Mouse (Mus musculus): ENCODE data around the gene Sel1l3.

The Sel1l3 gene

DNA sequence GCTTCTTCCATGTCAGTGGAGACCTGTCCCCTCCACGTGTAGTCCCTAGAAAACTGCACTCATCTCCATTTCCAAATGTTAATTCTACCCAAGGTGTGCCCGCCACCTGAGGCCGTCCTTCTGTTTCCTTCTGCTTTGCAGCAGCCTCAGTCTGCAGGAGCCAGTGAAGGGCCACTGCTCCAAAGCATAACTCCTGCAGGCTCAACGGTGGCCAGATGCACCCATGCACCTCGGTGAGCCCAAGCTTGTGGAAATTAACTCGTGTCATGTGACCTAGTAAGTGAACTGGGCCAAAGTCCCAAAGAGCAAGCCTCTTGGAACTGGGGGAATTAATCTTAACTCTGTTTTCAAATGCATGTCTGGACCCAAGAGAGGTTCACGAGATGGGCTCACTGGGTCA lies 40.8 kb downstream of the Sel1l3 start:
- DNase-seq: no peak

DNA sequence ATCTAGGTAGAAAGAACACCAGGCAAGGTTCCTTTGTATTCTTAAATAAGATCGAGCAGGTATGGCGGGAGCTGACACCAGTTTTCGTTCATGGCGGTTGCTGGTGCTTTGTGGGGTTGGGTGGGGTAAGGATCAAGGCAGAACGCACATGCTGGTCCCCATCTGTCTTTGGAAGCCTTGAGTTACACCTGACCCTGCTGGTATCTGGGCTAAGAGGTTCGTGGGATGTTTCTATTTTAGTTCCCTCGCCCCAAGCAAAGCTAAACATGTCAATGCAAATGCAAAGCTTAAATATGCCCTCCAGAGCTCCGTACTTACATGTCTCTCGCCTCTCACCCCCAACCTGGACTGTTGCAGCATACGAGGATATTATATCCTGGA lies 41.5 kb downstream of the Sel1l3 start:
- no peak for DNase-seq

DNA sequence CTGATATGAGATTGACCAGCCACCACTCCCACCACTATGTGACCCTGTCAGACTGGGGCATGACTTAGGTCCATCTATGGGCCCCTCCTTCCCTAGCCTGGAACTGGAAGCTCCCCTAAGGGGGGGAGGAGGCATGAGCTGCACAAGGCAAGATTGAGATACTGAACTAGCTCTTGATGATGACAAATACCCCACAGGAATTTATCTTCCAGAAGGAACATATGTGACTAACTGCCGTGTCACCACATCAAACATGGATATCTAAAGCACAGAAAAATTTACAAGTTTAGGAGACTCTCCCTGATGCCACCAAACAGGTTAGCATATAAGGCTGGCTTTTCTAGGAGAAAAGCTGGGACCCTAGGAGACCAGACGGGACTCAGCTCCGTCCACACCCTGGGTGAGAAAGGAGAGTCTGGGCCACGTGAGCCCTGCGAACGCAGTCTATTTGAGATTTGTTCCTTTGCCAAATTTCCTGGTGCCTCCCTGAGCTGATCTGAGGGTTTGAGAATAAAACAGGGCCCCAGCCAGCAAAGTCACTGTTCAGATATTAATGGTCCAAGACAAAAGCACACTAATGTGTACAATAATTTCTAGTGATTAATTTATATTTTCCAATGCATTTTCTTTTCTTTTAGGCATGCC lies 42.0 kb downstream of the Sel1l3 start:
- no peak for DNase-seq

DNA sequence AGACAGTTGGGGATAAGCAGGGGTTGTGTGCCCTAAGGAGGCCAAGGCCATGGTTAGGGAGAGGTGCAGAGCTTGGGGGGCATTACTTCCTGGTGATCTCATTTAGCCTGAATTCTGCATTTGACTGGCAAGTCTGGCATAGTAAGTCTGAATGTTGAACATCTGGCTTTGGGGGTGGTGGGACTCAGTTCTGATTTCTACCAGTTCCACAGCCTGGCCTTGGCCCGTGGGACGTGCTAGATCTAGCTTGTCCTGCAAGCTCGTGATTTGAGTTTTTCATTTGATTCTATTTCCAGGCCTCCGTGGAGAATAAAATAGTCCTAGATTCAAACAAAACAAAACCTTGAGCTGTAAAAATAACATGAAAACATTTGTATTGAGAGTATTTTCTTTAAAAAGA lies 46.2 kb downstream of the Sel1l3 start:
- no peak for DNase-seq

DNA sequence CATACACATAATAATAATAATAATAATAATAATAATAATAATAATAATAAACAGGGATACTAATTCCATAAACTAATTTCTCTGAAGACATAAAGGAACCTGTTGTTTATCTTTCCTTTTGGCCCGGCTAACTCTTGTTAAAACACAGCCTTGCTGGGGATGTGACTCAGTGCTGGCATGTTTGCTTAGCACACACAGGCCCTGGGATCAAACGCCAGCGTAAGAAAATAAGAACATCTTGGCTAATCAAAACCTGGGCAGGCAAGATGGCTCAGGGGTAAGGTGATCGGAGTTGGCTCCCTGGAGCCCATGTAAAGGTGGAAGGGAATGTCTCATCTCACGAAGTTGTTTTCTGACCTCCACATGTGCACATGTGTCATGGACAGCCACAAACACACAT lies 48.1 kb downstream of the Sel1l3 start:
- DNase-seq: no peak

DNA sequence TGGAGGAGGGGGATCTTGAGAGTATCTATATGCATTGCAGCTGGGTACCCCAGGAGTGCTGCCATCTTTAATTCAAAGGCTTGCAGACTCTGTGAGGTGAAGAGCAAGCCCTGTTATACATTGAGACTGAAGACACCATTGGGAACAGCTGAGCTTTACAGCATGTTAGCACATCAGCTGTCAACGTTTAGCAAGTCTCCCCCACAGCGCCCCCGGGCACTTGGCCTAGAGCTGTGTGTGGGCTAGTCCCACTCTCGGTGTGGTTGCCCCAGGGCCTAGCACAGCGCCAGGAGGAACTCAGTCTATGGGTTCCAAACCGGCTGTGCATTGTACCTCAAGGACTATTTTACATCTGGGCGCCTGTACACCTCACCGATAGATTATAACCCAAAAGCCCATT lies 51.3 kb downstream of the Sel1l3 start:
- no peak for DNase-seq

DNA sequence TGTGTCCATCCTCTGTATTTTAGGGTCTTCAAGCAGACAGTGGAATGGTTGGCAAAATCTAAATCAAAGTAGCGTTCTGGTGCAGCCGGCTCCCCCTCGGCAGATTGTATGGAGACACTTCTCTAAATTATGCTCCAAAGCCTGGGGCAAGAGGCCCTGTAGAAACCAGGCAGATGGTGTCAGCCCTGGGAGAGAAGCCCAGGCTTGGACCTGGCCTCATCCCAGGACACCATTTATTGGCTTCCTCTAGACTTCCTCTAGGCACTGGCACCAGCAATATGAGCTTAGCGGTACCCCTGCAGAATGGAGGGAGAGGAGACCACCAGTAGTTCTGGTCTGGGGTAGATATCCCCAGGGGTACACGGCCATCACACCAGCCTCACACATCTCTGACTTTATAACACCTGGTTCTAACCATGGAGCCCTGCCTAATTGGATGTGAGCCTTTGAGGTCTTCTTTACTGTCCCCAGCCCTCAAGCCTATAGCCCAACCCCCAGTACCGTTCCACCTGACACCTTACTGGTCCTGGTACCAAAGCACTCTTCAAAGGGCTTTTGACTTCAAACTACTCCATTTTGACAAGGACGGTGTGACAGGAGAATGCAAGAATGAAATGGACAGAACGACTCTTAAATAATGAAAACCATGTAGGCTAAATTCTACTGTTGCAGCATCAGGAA lies 52.1 kb downstream of the Sel1l3 start:
- DNase-seq: no peak

DNA sequence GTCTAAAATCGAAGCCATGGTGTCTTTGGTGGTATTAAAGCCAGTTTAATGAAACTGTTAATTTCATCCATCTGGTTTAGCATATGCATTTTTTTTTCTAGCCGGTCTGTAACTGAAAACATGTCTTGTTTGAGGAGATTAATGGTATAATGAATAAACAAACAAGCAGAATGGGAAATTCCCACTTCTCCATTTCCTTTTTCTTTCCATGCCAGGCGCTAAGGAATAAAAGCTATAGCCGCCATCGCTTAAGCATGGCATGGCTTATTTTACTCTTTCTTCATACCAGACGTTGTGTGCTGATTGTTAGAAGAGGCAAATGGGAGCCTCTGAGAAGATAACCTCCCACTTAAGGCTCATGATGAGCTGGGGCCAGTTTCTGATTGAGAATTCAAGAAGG lies 53.5 kb downstream of the Sel1l3 start:
- no peak for DNase-seq

DNA sequence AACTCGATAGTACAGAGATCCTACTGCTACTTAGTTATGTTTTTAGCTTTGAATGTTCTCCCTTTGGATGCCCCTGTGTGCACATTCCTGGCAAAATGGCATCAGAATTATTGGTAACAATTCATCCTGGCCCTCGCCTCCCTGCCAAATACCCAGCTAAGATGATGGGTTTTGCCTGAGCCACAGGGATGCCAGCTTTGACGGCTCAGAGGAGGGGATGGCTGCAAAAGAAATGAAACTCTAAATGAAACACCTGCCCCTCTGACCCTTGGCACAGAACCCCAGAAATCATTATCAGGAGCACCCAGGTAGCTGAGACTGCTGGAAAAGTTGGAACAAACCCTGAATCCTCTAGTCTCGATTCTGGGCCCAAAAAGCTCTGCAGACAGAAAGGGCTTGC lies 54.1 kb downstream of the Sel1l3 start:
- DNase-seq: no peak

DNA sequence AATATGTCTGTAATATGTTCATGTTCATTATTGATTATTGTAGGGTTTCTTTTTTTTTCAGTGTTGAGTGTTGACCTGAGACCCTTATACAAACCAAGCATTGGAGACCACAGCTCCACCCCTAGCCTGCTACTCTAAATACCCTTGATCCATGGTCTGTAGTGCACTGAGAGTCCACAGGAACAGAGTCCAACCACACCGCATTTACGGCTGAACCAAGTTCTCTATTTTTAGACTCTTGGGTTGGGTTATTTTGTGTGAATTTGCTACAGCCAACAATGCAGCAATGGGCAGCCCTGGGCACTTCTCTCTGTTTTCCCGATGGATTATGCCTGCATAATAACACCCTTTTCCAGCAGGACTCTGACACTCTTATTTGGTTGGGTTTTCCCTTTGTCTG lies 54.6 kb downstream of the Sel1l3 start:
- DNase-seq: no peak

DNA sequence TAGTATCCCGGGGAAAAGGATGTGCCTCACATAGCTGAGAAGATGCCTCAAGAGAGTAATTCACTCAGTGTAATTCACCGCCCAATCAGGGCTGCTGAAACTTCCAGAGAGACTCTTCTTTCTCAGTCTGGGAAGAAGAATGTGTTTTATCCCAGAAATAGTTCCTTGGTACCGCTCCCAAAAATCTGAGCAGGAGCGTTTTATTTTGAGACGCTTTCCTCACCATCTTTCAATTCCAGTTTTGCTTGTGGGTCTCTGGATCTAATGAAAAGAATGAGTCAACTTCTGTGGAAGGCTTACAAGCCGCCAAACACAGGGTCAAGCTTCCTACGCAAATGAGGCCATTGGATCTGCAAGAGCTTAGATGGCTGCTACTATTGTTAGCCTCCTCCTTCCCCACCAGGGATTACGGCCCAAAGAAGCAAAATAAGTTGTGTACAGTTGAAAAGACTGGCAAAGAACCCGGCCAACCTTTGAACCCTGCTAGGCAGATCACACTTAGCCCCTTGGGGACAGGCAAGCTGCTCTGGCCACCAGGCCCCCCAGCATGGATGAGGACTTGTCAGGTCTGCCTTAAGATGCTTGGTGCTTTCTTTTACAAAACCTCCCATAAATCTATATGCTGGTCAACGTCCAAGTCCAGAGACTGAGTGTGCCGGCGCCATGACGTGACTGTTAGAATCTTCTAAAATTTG lies 57.6 kb downstream of the Sel1l3 start:
- no peak for DNase-seq

DNA sequence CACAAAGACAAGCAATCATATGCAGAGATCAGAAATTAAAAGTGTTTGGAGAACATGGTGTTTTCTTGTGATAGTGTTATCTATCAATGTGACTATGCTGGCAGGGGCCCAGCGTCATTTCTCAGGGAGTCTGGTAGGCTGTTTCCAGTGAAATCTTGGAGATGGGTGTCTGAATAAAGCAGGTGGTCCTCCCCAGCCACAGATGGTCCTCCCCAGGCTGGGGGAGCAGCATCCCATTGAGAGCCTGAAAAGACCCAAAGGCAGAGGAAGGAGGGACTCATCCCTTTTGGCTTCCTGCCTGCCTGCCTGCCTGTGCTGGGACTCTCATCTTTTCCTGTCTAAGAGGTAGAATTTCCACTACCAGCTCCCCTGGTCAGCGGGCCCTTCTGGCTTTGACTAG lies 59.2 kb downstream of the Sel1l3 start:
- DNase-seq: no peak

DNA sequence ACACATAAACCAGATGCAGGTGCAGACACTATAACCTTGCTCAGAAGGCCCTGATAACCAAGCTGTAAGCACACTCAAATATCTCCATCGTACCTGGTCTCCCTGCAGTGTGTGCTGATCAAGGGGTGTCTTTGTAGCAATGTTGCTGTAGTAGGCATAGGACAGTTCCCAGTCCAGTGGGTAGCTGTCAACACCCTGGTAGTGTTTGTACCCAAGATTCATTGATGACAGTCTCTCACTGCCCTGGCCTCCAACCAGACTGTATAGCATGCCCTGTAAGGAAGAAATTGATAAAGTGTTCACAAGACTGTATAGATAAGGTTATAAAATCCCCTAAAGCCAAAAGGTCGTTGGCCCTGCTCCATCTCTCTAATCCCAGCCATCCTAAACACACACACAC lies 59.6 kb downstream of the Sel1l3 start:
- DNase-seq: no peak

DNA sequence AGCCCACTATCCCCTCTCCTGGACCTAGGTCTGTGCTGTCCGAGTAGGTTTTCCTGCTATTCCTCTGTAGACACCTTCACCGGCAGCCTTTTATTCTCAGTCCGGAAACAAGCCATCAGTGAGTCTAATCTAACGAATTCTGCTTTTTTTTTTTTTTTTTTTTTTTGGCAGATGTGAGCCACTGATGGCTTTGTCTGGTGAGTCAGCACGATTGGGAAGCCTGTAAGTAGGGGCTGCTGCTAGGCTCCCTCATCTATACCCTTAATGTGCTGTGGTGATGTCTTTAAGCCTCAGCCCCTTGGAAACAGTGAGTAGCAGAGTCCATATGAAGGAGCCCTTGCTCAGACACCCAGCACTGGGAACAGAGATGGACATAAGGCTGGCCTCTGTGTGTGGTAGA lies 60.6 kb downstream of the Sel1l3 start:
- no peak for DNase-seq

DNA sequence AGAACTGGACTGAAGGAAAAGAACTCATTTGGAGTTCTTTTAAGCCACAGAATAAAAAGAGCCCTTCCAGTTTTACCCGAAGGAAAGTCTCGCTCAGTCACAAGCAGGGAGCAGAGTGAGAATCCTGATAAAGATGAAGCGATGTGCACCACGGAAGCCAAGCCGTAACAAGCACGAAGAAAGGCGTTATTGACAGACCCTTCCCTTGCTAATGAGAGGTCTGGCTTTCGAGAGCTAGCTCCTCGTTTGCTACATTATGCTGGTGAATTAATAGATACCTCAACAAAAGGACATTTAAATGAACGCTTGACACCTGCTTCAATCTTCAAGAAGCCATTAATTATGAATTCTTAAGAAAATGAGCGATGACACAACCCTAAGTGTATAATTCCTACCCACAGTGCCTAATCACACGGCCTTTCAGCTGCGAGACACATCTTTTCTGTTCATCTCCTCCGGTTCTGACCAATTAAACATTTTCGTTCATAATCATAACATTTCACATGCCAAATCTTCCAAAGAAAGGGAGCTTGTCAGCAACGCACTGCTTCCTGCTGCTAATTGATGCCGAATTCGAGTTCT lies 62.3 kb downstream of the Sel1l3 start:
- no peak for DNase-seq

DNA sequence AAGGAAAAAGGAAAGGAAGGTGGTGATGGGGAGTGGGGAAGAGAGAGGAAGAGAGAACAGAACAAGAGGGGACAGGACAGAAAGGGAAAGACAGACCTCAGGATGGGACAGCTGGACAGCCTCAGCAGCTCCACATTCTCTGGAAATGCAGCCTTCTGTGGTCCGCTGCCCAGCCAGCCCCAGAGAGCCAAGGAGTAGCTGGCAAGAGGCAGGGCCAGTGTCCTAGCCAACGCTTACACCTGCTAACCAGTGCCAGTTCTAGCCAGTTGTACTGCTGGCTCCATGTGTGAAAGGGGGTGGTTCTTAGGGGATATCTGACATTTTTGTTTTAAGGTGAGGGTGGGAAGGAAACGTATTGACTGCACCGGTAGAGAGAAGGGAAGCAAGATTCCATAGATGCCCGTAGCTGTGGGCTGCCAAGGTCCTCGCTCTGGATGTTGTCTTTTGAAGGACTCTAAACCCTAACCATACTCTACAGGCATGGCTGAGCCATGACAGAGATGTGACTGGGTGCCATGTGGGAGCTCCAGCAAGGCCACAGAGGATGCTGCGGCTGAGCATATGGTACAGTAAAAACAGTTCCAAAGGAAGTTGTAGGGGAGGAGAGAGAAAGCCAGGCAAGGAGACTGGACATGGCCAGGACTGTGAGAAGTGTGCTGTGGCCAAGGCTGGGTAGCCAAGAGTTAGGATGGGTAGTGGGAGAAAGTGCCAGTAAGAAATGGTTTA lies 64.6 kb downstream of the Sel1l3 start:
- DNase-seq: no peak

DNA sequence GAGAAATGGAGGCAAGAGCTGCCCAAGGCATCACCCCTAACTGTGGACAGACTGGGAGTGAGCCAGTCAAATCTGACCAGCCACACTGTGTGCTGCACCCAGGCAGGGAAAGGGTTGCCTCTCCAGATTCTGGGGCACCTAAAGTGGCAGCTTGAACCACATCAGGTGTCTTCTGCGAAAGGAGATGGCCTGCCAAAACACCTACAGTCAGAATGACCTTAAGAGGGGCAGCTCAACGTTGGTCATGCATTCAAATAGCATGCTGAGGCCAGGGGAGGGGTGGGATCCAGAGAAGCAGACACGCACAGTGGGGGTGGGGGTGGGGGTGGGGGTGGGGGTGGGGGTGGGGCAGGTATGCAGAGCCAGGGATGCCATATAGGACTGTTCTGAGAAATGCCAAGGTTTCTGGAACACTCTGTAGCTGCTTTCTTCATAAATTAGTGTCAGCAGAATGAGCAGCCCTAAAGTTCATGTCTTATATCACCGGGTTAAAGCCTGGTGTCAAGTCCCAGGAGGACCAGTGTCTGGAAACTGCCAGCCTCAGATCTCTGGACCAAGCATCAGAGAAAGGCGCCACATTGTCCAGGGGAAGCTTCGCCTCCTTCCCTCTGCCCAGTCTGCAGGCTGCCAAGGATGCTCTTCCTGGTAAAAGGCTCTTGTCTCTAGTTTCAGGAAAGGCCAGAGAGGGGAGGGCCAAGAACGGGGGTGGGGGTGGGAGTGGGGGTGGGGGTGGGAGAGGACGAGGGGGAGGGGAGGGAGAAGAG lies 65.4 kb downstream of the Sel1l3 start:
- DNase-seq: no peak

DNA sequence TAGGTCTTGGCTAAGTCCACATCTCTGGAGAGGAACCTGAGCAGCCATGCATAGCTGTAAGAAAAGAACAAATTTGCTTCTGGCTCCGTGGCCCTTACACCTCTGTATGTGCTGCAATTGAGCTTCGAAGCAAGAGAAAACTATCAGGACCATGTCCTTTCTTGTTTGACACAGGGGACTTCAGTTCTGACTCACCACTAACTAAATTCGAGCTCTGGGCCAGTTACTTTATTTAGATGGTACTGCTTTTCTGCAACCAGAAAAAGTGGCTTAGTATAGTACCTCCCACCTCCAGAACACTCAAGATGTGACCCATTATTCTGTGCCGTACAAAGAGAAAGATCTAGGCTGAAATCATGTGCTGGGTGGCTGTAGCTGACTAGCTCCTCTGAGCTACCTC lies 66.3 kb downstream of the Sel1l3 start:
- no peak for DNase-seq

DNA sequence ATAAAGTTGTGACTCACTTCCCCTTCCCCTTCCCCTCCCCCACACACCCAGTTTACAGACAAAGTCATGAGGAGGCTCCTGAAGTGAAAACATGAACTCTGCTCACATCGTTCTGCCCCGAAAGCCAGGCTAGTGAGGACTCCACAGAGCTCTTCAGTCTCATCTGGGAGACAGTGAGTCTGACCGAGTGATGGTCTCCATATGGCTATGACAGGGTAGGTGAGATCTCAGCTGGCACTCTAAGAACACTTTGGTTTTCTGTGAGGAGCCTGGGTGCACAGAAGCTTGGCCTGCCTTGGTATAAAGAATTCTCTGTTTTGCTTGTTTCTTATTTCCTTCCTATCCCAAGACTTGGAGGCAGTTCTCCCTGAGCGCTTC lies 67.1 kb downstream of the Sel1l3 start:
- no peak for DNase-seq

DNA sequence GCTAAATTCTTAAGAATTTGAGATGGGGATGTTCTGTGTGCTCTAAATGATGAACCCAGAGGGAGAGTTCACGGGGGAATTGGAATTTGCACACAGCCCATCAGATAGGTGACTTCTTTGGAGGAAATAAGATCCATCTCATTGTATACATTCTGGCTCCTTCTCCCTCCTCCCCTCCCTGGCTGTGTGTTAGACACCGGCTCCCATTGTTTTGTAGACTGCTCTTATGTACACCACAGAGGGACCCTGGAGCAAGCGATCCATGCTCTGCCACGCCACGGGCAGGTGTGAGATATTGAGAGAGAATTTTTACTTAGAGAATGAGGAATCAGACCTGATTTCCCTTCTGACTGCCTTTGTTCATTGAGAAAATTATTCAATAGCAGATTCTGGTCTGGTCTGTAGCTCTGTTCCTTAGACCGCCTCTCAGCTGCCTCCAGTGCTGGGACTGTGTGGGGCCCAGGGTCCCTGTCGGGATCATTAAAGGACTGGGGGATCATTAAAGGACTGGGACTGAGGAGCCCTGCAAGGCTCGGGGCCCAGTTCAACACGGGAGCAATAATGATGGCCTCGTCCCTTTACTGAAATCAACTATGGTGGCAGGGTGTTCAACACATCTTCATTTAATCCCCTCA lies 67.6 kb downstream of the Sel1l3 start:
- no peak for DNase-seq

DNA sequence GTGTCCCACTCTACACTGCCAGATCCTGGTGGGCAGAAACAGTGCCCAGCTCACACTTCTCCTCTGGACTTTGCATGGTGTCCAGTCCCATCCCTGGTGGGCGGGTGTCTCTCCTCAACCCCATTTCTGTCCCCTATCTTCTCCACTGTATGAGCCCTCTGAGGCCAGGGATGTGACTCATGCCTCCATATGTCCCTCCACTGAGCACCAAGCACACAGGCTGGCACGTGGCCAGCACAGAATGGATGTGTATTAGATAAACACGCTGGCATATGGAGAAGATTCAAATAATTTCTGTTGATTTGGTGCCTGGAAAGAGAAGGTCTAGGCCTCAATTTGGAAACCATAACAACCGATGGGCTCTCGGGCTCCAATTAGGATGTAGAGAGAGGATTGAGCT lies 71.1 kb downstream of the Sel1l3 start:
- no peak for DNase-seq
